Mouse (Mus musculus) ES-E14 (cell line): ENCODE data around the gene Dcaf11.

ENCODE experiments used
- CHD2 ChIP-seq: IDR thresholded peaks from 2 replicates; pipeline ENCODE4 v1.6.1; 2014; ENCODE audit warnings: mild to moderate bottlenecking, low read depth, low read length, inconsistent platforms
- ZC3H11A ChIP-seq: IDR thresholded peaks from 2 replicates; pipeline ENCODE4 v1.6.1; 2012; ENCODE audit warnings: low read depth, mild to moderate bottlenecking, inconsistent platforms, low read length, borderline replicate concordance
- ZNF384 ChIP-seq: IDR thresholded peaks from 2 replicates; pipeline ENCODE4 v1.6.1; 2012; ENCODE audit warnings: low read depth, low read length, inconsistent platforms

DNA sequence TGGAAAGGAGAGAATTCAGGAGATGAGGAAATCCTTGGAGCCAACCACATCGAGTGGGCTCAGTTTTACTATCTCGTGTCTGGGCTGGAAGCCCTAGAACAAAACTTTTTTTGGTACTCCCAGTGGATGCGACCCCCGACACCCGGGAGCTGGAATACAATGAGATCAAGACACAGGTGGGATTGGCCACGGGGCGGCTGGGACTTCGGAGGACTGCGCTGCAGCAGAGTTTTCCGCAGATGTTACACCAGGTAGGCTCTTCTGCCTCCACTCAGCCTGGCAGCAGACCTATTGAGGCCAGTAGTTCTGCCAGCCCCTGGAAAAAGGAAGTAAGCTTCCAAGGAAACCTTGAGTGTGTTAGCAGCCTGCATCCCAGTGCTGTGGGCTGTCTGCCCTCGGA is 3.4 kb downstream of the Dcaf11 start:
- TF ChIP-seq CHD2 (no peak), ZC3H11A (no peak), ZNF384 (no peak)
